Mouse (Mus musculus) embryonic facial prominence, embryonic 14.5 days (tissue): ENCODE results near the gene 1810024B03Rik. TPM values are rescaled to one million over a fixed set of nuclear protein-coding genes. Genes with fewer than 3 reads are reported as not detected.
A peak's percentile ranks its signal among the peaks of the same experiment; 100 is the strongest.
"Not testable (repeated sequence)": the region's sequence is repeated elsewhere in the genome, so short reads cannot be mapped to it uniquely, and the experiment has no call there.

Experiments used
- ATAC-seq: fragments of 200-750 bp; cut with Nextera tagmentation; 2 replicates; pipeline ENCODE4 v1.8.0; 2017; ENCODE audit warnings: low read depth, moderate number of reproducible peaks, moderate TSS enrichment
- DNase-seq: peaks from one replicate; pipeline ENCODE4 v3.0.0-alpha.2; 2015; ENCODE audit warnings: low spot score
- H3K27ac ChIP-seq: fragments of 300-500 bp; sonication (generic); replicated peaks from 2 replicates; pipeline ENCODE4 v1.5.1; 2014; ENCODE audit warnings: low read depth, mild to moderate bottlenecking, low read length, moderate library complexity
- H3K27me3 ChIP-seq: fragments of 300-500 bp; sonication (generic); replicated peaks from 2 replicates; pipeline ENCODE4 v1.6.1; 2014; ENCODE audit warnings: low read length; ENCODE audit not compliant: control insufficient read depth, insufficient read depth
- H3K36me3 ChIP-seq: fragments of 300-500 bp; sonication (generic); 2 replicates; pipeline ENCODE4 v1.6.1; 2014; ENCODE audit warnings: low read length, mixed read lengths; ENCODE audit not compliant: control insufficient read depth, insufficient read depth
- H3K4me1 ChIP-seq: fragments of 300-500 bp; sonication (generic); 2 replicates; pipeline ENCODE4 v1.6.1; 2014; ENCODE audit warnings: antibody characterized with exemption, low read length; ENCODE audit not compliant: control insufficient read depth, insufficient read depth
- H3K4me2 ChIP-seq: fragments of 300-500 bp; sonication (generic); 2 replicates; pipeline ENCODE4 v1.6.1; 2014; ENCODE audit warnings: low read depth, mild to moderate bottlenecking, low read length, moderate library complexity, mixed read lengths
- H3K4me3 ChIP-seq: fragments of 300-500 bp; sonication (generic); 2 replicates; pipeline ENCODE4 v1.5.1; 2014; ENCODE audit warnings: low read depth, mild to moderate bottlenecking, low read length
- H3K9ac ChIP-seq: fragments of 300-500 bp; sonication (generic); 2 replicates; pipeline ENCODE4 v1.6.1; 2014; ENCODE audit warnings: low read depth, mild to moderate bottlenecking, low read length, moderate library complexity, mixed read lengths
- H3K9me3 ChIP-seq: fragments of 300-500 bp; sonication (generic); 2 replicates; pipeline ENCODE4 v1.6.1; 2016; ENCODE audit warnings: low read length; ENCODE audit not compliant: control insufficient read depth
- WGBS: fragments of 180-500 bp; shearing (Covaris S2); extraction: QIAGEN DNeasy Blood & Tissue Kit; methylation state at CpG from one replicate; pipeline ENCODE4 v1.1.7; 2014; 5-methylcytosine and 5-hydroxymethylcytosine counted together
- polyA plus RNA-seq: library from polyadenylated mRNA; unstranded; fragments of >200 nt; fragmentation: Nextera tagmentation; extraction: Ambion mirVana; gene quantifications from 2 replicates; pipeline ENCODE4 v1.2.1, GENCODE M21; 2014

Gene 1810024B03Rik
- polyA plus RNA-seq, 1 experiment from 2014 or later, result 2.5 TPM

GRCm38 (mm10) chr2:127206916-127207315 lies 1.2 kb downstream of the 1810024B03Rik start:
- Histone ChIP-seq H3K4me1 (peaks cover 9% of the 10 kb centered on the region), H3K27me3 (no peaks in the 10 kb centered on the region), H3K4me2 (no peak overlapping the region), H3K9ac (no peak overlapping the region), H3K36me3 (peaks cover 27% of the 10 kb centered on the region), H3K9me3 (no peaks in the 10 kb centered on the region), H3K27ac (no peak overlapping the region), H3K4me3 (no peak overlapping the region)
- ATAC-seq, result no peak
- DNase-seq, result no peak
- WGBS, result 94% methylated on average over 2 of the region's 2 CpGs

GRCm38 (mm10) chr2:127205936-127206335 lies 2.1 kb downstream of the 1810024B03Rik start:
- not testable (repeated sequence) for DNase-seq, H3K4me3 ChIP-seq, H3K9me3 ChIP-seq, H3K4me1 ChIP-seq, H3K27ac ChIP-seq, H3K4me2 ChIP-seq, ATAC-seq, H3K9ac ChIP-seq, H3K27me3 ChIP-seq
- WGBS, result 82% methylated on average over 4 of the region's 4 CpGs
- peaks cover 19% of the 10 kb centered on the region for H3K36me3 ChIP-seq

- Histone ChIP-seq H3K4me1 (peaks cover 9% of the 10 kb centered on the region), H3K27ac (no peak overlapping the region), H3K4me3 (no peak overlapping the region), H3K27me3 (no peaks in the 10 kb centered on the region), H3K9ac (no peak overlapping the region), H3K36me3 (peaks cover 9% of the 10 kb centered on the region), H3K4me2 (no peak overlapping the region), H3K9me3 (no peaks in the 10 kb centered on the region)
- DNase-seq (peak; percentile 41), ATAC-seq (no peak)
- WGBS, result 29% methylated on average over 3 of the region's 3 CpGs
Measured at GRCm38 (mm10) chr2:127204932-127205331, 3.1 kb downstream of the 1810024B03Rik start.

GRCm38 (mm10) chr2:127189574-127189973 lies 18.5 kb downstream of the 1810024B03Rik start:
- H3K4me1 ChIP-seq, result no peaks in the 10 kb centered on the region
- no peak overlapping the region for H3K27ac ChIP-seq
- H3K9ac ChIP-seq, result no peak overlapping the region
- H3K9me3 ChIP-seq, result no peaks in the 10 kb centered on the region
- H3K4me3 ChIP-seq, result no peak overlapping the region
- ATAC-seq, result no peak
- no peaks in the 10 kb centered on the region for H3K36me3 ChIP-seq
- DNase-seq, result no peak
- no peaks in the 10 kb centered on the region for H3K27me3 ChIP-seq
- no peak overlapping the region for H3K4me2 ChIP-seq

- Histone ChIP-seq H3K4me1 (no peaks in the 10 kb centered on the region), H3K9ac (peak overlapping the region; percentile 70), H3K9me3 (no peaks in the 10 kb centered on the region), H3K4me3 (peak overlapping the region; percentile 52), H3K4me2 (peak overlapping the region; percentile 64), H3K27me3 (0 out of 2 replicates have a peak, but pooled peaks cover 5% of the 10 kb centered on the region), H3K36me3 (no peaks in the 10 kb centered on the region), H3K27ac (peak overlapping the region; percentile 83)
- peak; percentile 100 for ATAC-seq
- DNase-seq, result peak; percentile 97
- 1% methylated on average over 17 of the region's 17 CpGs for WGBS
Measured at GRCm38 (mm10) chr2:127182598-127183381, 25.3 kb downstream of the 1810024B03Rik start.

GRCm38 (mm10) chr2:127166261-127166660 lies 41.8 kb downstream of the 1810024B03Rik start:
- H3K27ac ChIP-seq, H3K9ac ChIP-seq, ATAC-seq, H3K4me3 ChIP-seq, H3K27me3 ChIP-seq, H3K9me3 ChIP-seq, H3K4me1 ChIP-seq, H3K4me2 ChIP-seq, H3K36me3 ChIP-seq: not testable (repeated sequence)
- WGBS, result 6% methylated on average over 1 of the region's 1 CpGs
- peak; percentile 67 for DNase-seq

GRCm38 (mm10) chr2:127165675-127166074 lies 42.4 kb downstream of the 1810024B03Rik start:
- no peaks in the 10 kb centered on the region for H3K9me3 ChIP-seq
- H3K4me3 ChIP-seq, result no peak overlapping the region
- WGBS, result 56% methylated on average over 4 of the region's 4 CpGs
- no peaks in the 10 kb centered on the region for H3K36me3 ChIP-seq
- H3K4me1 ChIP-seq, result no peaks in the 10 kb centered on the region
- H3K27me3 ChIP-seq, result no peaks in the 10 kb centered on the region
- no peak overlapping the region for H3K4me2 ChIP-seq
- no peak for DNase-seq
- no peak overlapping the region for H3K27ac ChIP-seq
- no peak overlapping the region for H3K9ac ChIP-seq
- no peak for ATAC-seq

GRCm38 (mm10) chr2:127145699-127146098 lies 62.4 kb downstream of the 1810024B03Rik start:
- DNase-seq (no peak), ATAC-seq (no peak)
- no peaks in the 10 kb centered on the region for H3K27me3 ChIP-seq
- peaks cover 7% of the 10 kb centered on the region; the same call in 1 of the 2 replicates for H3K36me3 ChIP-seq
- no peak overlapping the region for H3K27ac ChIP-seq
- no peak overlapping the region for H3K4me3 ChIP-seq
- WGBS, result 74% methylated on average over 3 of the region's 3 CpGs
- H3K9ac ChIP-seq, result no peak overlapping the region
- H3K4me2 ChIP-seq, result no peak overlapping the region
- no peaks in the 10 kb centered on the region for H3K9me3 ChIP-seq
- H3K4me1 ChIP-seq, result peaks cover 13% of the 10 kb centered on the region
